Mouse (Mus musculus): ENCODE measurements around the gene B3gnt3. TPM values are rescaled to one million over a fixed set of nuclear protein-coding genes. Genes with fewer than 3 reads are reported as not detected.

B3gnt3 gene
- polyA plus RNA-seq, 1 experiment from 2014 or later, result 1.6 TPM

GRCm38 (mm10) chr8:71654600-71654999 is 47.0 kb downstream of the B3gnt3 start:
- Histone ChIP-seq H3K9ac (ENCODE audit: low read depth, low read length) (no peak overlapping the region), H3K4me2 (replicated peaks; ENCODE audit: low read depth, low read length) (peak overlapping the region; percentile 47), H3K4me1 (ENCODE audit: control insufficient read depth, insufficient read depth, low read length) (peaks cover 8% of the 10 kb centered on the region; the same call in 1 of the 2 replicates), H3K4me3 (ENCODE audit: low read length) (peak overlapping the region; percentile 13; the same call in 1 of the 2 replicates), H3K27me3 (ENCODE audit: control insufficient read depth, insufficient read depth, low read length) (peaks cover 43% of the 10 kb centered on the region), H3K9me3 (ENCODE audit: control insufficient read depth, low read length) (no peaks in the 10 kb centered on the region), H3K27ac (ENCODE audit: low read depth, low read length) (no peak overlapping the region), H3K36me3 (ENCODE audit: control insufficient read depth, insufficient read depth, low read length) (no peaks in the 10 kb centered on the region)
- whole genome bisulfite sequencing, result 2% methylated on average over 23 of the region's 24 CpGs
- ATAC-seq (ENCODE audit: low FRiP score, low TSS enrichment), result peak; percentile 55; the same call in 1 of the 2 replicates

GRCm38 (mm10) chr8:71645510-71645909 is 56.1 kb downstream of the B3gnt3 start:
- no peak overlapping the region for H3K4me2 ChIP-seq (replicated peaks; ENCODE audit: low read depth, low read length)
- WGBS, result 83% methylated on average over 9 of the region's 9 CpGs
- no peak for ATAC-seq (ENCODE audit: low FRiP score, low TSS enrichment)
- no peaks in the 10 kb centered on the region for H3K36me3 ChIP-seq (ENCODE audit: control insufficient read depth, insufficient read depth, low read length)
- no peaks in the 10 kb centered on the region for H3K27me3 ChIP-seq (ENCODE audit: control insufficient read depth, insufficient read depth, low read length)
- H3K27ac ChIP-seq (ENCODE audit: low read depth, low read length), result no peak overlapping the region
- H3K4me3 ChIP-seq (ENCODE audit: low read length), result no peak overlapping the region
- H3K9me3 ChIP-seq (ENCODE audit: control insufficient read depth, low read length), result no peaks in the 10 kb centered on the region
- H3K4me1 ChIP-seq (ENCODE audit: control insufficient read depth, insufficient read depth, low read length), result no peaks in the 10 kb centered on the region
- no peak overlapping the region for H3K9ac ChIP-seq (ENCODE audit: low read depth, low read length)

Other genes starting within 250 kb of the B3gnt3 start
- 26.5 and 32.5 TPM in 2 replicates for gene Abhd8, start 238.1 kb downstream of the B3gnt3 start, polyA plus RNA-seq (2014; fragmentation: Nextera tagmentation; extraction: Ambion mirVana)
- 178 and 192 TPM in 2 replicates for gene Mrpl34, start 236.8 kb downstream of the B3gnt3 start, polyA plus RNA-seq (2014; fragmentation: Nextera tagmentation; extraction: Ambion mirVana)
- gene Dda1, start 232.6 kb downstream of the B3gnt3 start, polyA plus RNA-seq (2014; fragmentation: Nextera tagmentation; extraction: Ambion mirVana), result 106 and 113 TPM in 2 replicates
- gene Ano8, start 215.8 kb downstream of the B3gnt3 start, polyA plus RNA-seq (2014; fragmentation: Nextera tagmentation; extraction: Ambion mirVana), result 2.9 and 3.4 TPM in 2 replicates
- 6.6 and 8.4 TPM in 2 replicates for gene Gtpbp3, start 213.7 kb downstream of the B3gnt3 start, polyA plus RNA-seq (2014; fragmentation: Nextera tagmentation; extraction: Ambion mirVana)
- 117 and 123 TPM in 2 replicates for gene Plvap, start 190.0 kb downstream of the B3gnt3 start, polyA plus RNA-seq (2014; fragmentation: Nextera tagmentation; extraction: Ambion mirVana)
- gene Ccdc194, start 176.1 kb downstream of the B3gnt3 start, polyA plus RNA-seq (2014; fragmentation: Nextera tagmentation; extraction: Ambion mirVana), result 0.27 and 0.34 TPM in 2 replicates
- gene Bst2, start 164.3 kb downstream of the B3gnt3 start, polyA plus RNA-seq (2014; fragmentation: Nextera tagmentation; extraction: Ambion mirVana), result 8.6 and 17.1 TPM in 2 replicates
- gene Mvb12a, start 158.9 kb downstream of the B3gnt3 start, polyA plus RNA-seq (2014; fragmentation: Nextera tagmentation; extraction: Ambion mirVana), result 98.7 and 111 TPM in 2 replicates
- 8.2 and 11.2 TPM in 2 replicates for gene Tmem221, start 142.9 kb downstream of the B3gnt3 start, polyA plus RNA-seq (2014; fragmentation: Nextera tagmentation; extraction: Ambion mirVana)
- 0.16 and 0.27 TPM in 2 replicates for gene Nxnl1, start 135.2 kb downstream of the B3gnt3 start, polyA plus RNA-seq (2014; fragmentation: Nextera tagmentation; extraction: Ambion mirVana)
- gene Slc27a1, start 132.9 kb downstream of the B3gnt3 start, polyA plus RNA-seq (2014; fragmentation: Nextera tagmentation; extraction: Ambion mirVana), result 26.5 and 30.9 TPM in 2 replicates
- 283 and 289 TPM in 2 replicates for gene Pgls, start 109.6 kb downstream of the B3gnt3 start, polyA plus RNA-seq (2014; fragmentation: Nextera tagmentation; extraction: Ambion mirVana)
- gene Fam129c, start 104.1 kb downstream of the B3gnt3 start, polyA plus RNA-seq (2014; fragmentation: Nextera tagmentation; extraction: Ambion mirVana), result 2.7 and 3.4 TPM in 2 replicates
- 61.4 and 76.8 TPM in 2 replicates for gene Colgalt1, start 90.8 kb downstream of the B3gnt3 start, polyA plus RNA-seq (2014; fragmentation: Nextera tagmentation; extraction: Ambion mirVana)
- gene Unc13a, start 30.0 kb downstream of the B3gnt3 start, polyA plus RNA-seq (2014; fragmentation: Nextera tagmentation; extraction: Ambion mirVana), result 0.50 and 0.53 TPM in 2 replicates
- 3.0 and 5.2 TPM in 2 replicates for gene Jak3, start 25.5 kb downstream of the B3gnt3 start, polyA plus RNA-seq (2014; fragmentation: Nextera tagmentation; extraction: Ambion mirVana)
- gene Insl3, start 12.6 kb downstream of the B3gnt3 start, polyA plus RNA-seq (2014; fragmentation: Nextera tagmentation; extraction: Ambion mirVana), result 1.2 TPM in 1 of 2 replicates, not detected in the other
- 5.5 and 6.5 TPM in 2 replicates for gene Fcho1, start 23.9 kb upstream of the B3gnt3 start, polyA plus RNA-seq (2014; fragmentation: Nextera tagmentation; extraction: Ambion mirVana)
- 6.9 and 7.7 TPM in 2 replicates for gene Zfp709, start 180.2 kb upstream of the B3gnt3 start, polyA plus RNA-seq (2014; fragmentation: Nextera tagmentation; extraction: Ambion mirVana)
- 4.8 and 10.5 TPM in 2 replicates for gene Zfp882, start 206.8 kb upstream of the B3gnt3 start, polyA plus RNA-seq (2014; fragmentation: Nextera tagmentation; extraction: Ambion mirVana)
- 29.1 and 30.9 TPM in 2 replicates for gene Zfp617, start 206.8 kb upstream of the B3gnt3 start, polyA plus RNA-seq (2014; fragmentation: Nextera tagmentation; extraction: Ambion mirVana)
- gene Zfp961, start 249.2 kb upstream of the B3gnt3 start, polyA plus RNA-seq (2014; fragmentation: Nextera tagmentation; extraction: Ambion mirVana), result 28.3 and 32.4 TPM in 2 replicates

Measured in kidney, embryonic 14.5 days (tissue).